Mouse (Mus musculus) ovary, adult 18-20 months (tissue): ENCODE measurements around the gene Ugt8a.

Experiments
- DNase-seq: peaks from one replicate; pipeline ENCODE4 v3.0.0; 2022; ENCODE audit warnings: low spot score, mixed read lengths

The Ugt8a gene

DNA sequence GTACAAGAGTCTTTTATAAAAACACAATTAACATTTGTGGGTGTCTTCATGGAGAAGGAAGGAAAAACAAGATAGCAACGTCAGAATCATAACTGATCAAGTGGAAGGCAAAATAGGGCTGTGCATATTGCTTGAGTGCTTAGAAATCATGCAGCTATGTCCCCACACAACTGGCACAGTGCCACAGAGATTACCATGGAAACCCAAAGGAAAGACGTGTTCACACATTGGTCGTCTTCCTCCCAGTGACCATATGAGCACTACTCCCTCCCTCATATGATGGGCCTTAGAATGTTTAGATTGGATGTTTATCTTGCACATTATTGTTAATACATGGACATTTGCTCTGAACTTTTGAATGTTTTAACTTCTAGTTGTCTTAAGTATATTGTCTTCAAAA lies 76.8 kb downstream of the Ugt8a start:
- DNase-seq = no peak

DNA sequence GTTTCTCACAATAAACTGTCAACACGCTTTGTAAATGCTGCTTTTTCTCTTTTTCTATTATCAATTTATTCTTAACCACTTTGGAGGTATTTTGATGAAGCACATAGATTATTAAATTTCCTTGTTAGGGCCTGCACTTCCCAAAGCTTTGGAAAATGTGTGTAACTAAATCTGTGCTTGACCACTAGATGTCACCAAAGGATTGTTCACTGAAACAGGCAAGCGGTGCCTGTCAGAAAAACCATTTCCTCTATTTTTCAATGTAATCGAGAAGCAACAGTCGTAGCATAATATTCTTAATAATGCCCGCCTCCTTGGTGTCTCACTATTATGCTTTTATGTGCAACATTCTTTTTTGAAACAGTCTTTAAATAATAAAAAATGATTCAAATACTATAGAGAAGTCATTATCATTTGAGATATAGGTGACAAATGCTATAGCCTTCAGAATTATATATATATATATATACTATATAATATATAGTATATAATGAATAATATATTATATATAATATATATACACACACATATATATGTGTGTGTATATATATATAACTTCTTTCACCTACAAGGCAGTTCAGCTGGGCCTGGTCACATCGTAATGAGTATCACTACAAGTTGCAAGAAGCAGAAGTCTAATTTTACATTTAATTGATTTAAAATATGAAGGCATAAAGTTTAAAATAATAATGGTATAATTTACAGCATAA lies 89.1 kb downstream of the Ugt8a start:
- DNase-seq = no peak

DNA sequence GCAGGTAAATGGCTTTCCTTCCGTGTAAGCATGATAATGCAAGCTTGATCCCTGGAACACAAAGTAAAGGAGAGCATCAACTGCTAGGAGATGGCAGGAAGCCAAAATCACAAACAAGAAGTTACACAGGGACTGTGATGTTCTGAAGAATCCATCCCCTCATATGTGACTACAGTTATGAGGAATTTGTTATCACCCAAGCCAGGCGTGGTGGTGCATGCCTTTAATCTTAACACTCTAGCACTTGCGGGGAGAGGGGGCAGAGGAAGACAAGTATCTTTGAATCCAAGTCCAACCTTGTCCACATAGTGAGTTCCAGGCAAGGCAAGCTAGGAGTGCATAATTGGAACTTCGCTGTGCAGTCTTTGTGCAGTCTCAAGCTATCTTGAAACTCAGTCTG lies 110.4 kb downstream of the Ugt8a start:
- DNase-seq = no peak

DNA sequence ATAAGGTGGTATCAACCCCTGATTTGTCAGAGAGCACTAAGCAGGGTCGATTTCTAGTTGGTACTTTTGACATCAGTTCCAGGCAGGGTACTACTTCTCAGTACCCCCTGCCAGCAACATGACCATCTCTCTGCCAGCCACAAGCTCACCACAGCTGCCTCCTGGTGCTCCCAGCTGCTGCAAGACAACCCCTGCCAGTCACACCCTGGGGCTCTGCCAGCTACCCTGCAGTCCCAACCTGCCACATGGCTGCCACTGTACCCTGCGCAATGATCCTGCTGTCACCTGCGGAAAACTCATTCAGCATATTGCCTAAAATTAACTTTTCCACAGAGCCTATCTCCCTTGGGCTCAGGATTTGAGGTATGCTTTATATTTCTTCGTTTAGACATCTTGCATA lies 111.2 kb downstream of the Ugt8a start:
- no peak for DNase-seq

DNA sequence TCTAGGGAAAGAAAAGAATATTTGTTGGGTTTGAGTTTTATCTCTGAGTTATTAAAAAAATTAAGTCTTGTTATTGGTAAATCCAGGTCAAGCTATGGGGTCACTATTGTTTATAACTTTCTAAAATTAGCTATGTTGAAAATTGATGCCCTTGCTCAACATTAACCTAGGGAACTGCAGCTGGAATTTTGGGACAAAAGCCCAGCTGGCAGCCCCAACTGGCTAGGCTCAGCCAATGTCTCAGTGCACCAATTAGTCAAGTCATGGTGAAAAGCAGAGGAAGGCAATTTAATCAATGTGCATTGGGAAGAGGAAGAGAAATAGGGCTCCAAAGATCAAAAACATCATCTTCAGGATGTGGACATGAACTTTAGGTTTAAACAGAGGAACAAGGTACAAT lies 118.7 kb downstream of the Ugt8a start:
- no peak for DNase-seq
